Mouse (Mus musculus): ENCODE measurements around the gene Nr4a1.

The Nr4a1 gene

GRCm38 (mm10) chr15:101286129-101286770 lies 32.2 kb downstream of the Nr4a1 start:
- no peak for DNase-seq (ENCODE audit: low spot score)

- DNase-seq (ENCODE audit: low spot score), result no peak
Observed at GRCm38 (mm10) chr15:101287361-101287760, 33.3 kb downstream of the Nr4a1 start.

- no peak for DNase-seq (ENCODE audit: low spot score)
Observed at GRCm38 (mm10) chr15:101290354-101290753, 36.3 kb downstream of the Nr4a1 start.

GRCm38 (mm10) chr15:101292012-101292411 lies 37.9 kb downstream of the Nr4a1 start:
- DNase-seq (ENCODE audit: low spot score), result no peak

- no peak for DNase-seq (ENCODE audit: low spot score)
Observed at GRCm38 (mm10) chr15:101293025-101293621, 39.1 kb downstream of the Nr4a1 start, which contains the start of gene 6030408B16Rik. Gene 6030408B16Rik (plus strand): TSS chr15:101293212.

- no peak for DNase-seq (ENCODE audit: low spot score)
Observed at GRCm38 (mm10) chr15:101294028-101294894, 40.2 kb downstream of the Nr4a1 start.

- DNase-seq (ENCODE audit: low spot score), result no peak
Observed at GRCm38 (mm10) chr15:101295106-101295505, 41.0 kb downstream of the Nr4a1 start.

GRCm38 (mm10) chr15:101295616-101296015 lies 41.5 kb downstream of the Nr4a1 start:
- DNase-seq (ENCODE audit: low spot score), result no peak

- no peak for DNase-seq (ENCODE audit: low spot score)
Observed at GRCm38 (mm10) chr15:101296091-101296490, 42.0 kb downstream of the Nr4a1 start.

- DNase-seq (ENCODE audit: low spot score), result no peak
Observed at GRCm38 (mm10) chr15:101297988-101298387, 43.9 kb downstream of the Nr4a1 start.

GRCm38 (mm10) chr15:101298550-101298949 lies 44.5 kb downstream of the Nr4a1 start:
- DNase-seq (ENCODE audit: low spot score), result no peak

GRCm38 (mm10) chr15:101299480-101299960 lies 45.5 kb downstream of the Nr4a1 start:
- DNase-seq (ENCODE audit: low spot score), result no peak

- DNase-seq (ENCODE audit: low spot score), result no peak
Observed at GRCm38 (mm10) chr15:101300128-101300527, 46.1 kb downstream of the Nr4a1 start.

GRCm38 (mm10) chr15:101302201-101302600 lies 48.1 kb downstream of the Nr4a1 start:
- DNase-seq (ENCODE audit: low spot score), result no peak

GRCm38 (mm10) chr15:101303830-101304229 lies 49.8 kb downstream of the Nr4a1 start:
- DNase-seq (ENCODE audit: low spot score), result no peak

GRCm38 (mm10) chr15:101306459-101306858 lies 52.4 kb downstream of the Nr4a1 start:
- no peak for DNase-seq (ENCODE audit: low spot score)

- DNase-seq (ENCODE audit: low spot score), result no peak
Observed at GRCm38 (mm10) chr15:101308440-101309348, 54.6 kb downstream of the Nr4a1 start.

GRCm38 (mm10) chr15:101309493-101309892 lies 55.4 kb downstream of the Nr4a1 start:
- DNase-seq (ENCODE audit: low spot score), result no peak

GRCm38 (mm10) chr15:101311087-101311770 lies 57.2 kb downstream of the Nr4a1 start:
- DNase-seq (ENCODE audit: low spot score), result no peak

GRCm38 (mm10) chr15:101312006-101312405 lies 57.9 kb downstream of the Nr4a1 start:
- no peak for DNase-seq (ENCODE audit: low spot score)

GRCm38 (mm10) chr15:101315378-101315777 lies 61.3 kb downstream of the Nr4a1 start:
- no peak for DNase-seq (ENCODE audit: low spot score)

Data from spleen, adult 12 weeks (tissue).